Mouse (Mus musculus) forebrain, postnatal 0 days (tissue): ENCODE results near the gene Zp3. TPM values are rescaled to one million over a fixed set of nuclear protein-coding genes. Genes with fewer than 3 reads are reported as not detected.
A peak's percentile ranks its signal among the peaks of the same experiment; 100 is the strongest.

ENCODE experiments used
- ATAC-seq: fragments of 200-750 bp; cut with Nextera tagmentation; 2 replicates; pipeline ENCODE4 v1.8.0; 2017; ENCODE audit warnings: mild to moderate bottlenecking, moderate library complexity
- DNase-seq: peaks from one replicate; pipeline ENCODE4 v3.0.0-alpha.2; 2015
- H3K27ac ChIP-seq: fragments of 300-500 bp; sonication (generic); 2 replicates; pipeline ENCODE4 v1.5.1; 2014; ENCODE audit warnings: low read depth, mild to moderate bottlenecking, antibody characterized with exemption, low read length, moderate library complexity, mixed read lengths
- H3K27me3 ChIP-seq: fragments of 300-500 bp; sonication (generic); 2 replicates; pipeline ENCODE4 v1.6.1; 2014; ENCODE audit warnings: mild to moderate bottlenecking, low read length, mixed read lengths; ENCODE audit not compliant: insufficient read depth
- H3K36me3 ChIP-seq: fragments of 300-500 bp; sonication (generic); 2 replicates; pipeline ENCODE4 v1.6.1; 2014; ENCODE audit warnings: mild to moderate bottlenecking, moderate library complexity; ENCODE audit not compliant: insufficient read depth
- H3K4me1 ChIP-seq: fragments of 300-500 bp; sonication (generic); 2 replicates; pipeline ENCODE4 v1.6.1; 2014; ENCODE audit warnings: antibody characterized with exemption; ENCODE audit not compliant: insufficient read depth
- H3K4me2 ChIP-seq: fragments of 300-500 bp; sonication (generic); 2 replicates; pipeline ENCODE4 v1.6.1; 2014; ENCODE audit warnings: low read depth, mild to moderate bottlenecking, moderate library complexity
- H3K4me3 ChIP-seq: fragments of 300-500 bp; sonication (generic); 2 replicates; pipeline ENCODE4 v1.5.1; 2014; ENCODE audit warnings: low read depth, low read length, mixed read lengths
- H3K9ac ChIP-seq: fragments of 300-500 bp; sonication (generic); 2 replicates; pipeline ENCODE4 v1.6.1; 2014; ENCODE audit warnings: mild to moderate bottlenecking
- H3K9me3 ChIP-seq: fragments of 300-500 bp; sonication (generic); 2 replicates; pipeline ENCODE4 v1.6.1; 2016; ENCODE audit warnings: low read length
- CTCF ChIP-seq: sonication (generic); IDR thresholded peaks from 2 replicates; pipeline ENCODE4 v1.5.1; 2016; ENCODE audit warnings: antibody characterized with exemption, control low read depth, low read depth
- WGBS: fragments of 180-500 bp; shearing (Covaris S2); extraction: QIAGEN DNeasy Blood & Tissue Kit; methylation state at CpG from one replicate; pipeline ENCODE4 v1.1.7; 2014; 5-methylcytosine and 5-hydroxymethylcytosine counted together
- polyA plus RNA-seq: library from polyadenylated mRNA; unstranded; fragments of >200 nt; fragmentation: Nextera tagmentation; extraction: Ambion mirVana; gene quantifications from 2 replicates; pipeline ENCODE4 v1.2.1, GENCODE M21; 2015
- total RNA-seq: library from RNA; depleted of rRNA; stranded (reverse); fragments of >200 nt; gene quantifications from 2 replicates; pipeline ENCODE4 v1.2.3, GENCODE M21; 2014

The Zp3 gene
- total and polyA plus RNA-seq, 2 experiments from 2014 or later = 0.14 to 0.23 TPM

- TF ChIP-seq CTCF = no peak
- no peak overlapping the region for H3K27ac ChIP-seq
- 40% methylated on average over 10 of the region's 10 CpGs for WGBS
Measured at GRCm38 (mm10) chr5:136016014-136016876, 36.3 kb downstream of the Zp3 start.

GRCm38 (mm10) chr5:136017262-136017661 is 37.4 kb downstream of the Zp3 start:
- peak; percentile 25; the same call in 1 of the 2 replicates for ATAC-seq
- H3K9me3 ChIP-seq = no peaks in the 10 kb centered on the region
- H3K4me3 ChIP-seq = no peak overlapping the region
- H3K27me3 ChIP-seq = no peaks in the 10 kb centered on the region
- no peaks in the 10 kb centered on the region for H3K4me1 ChIP-seq
- H3K27ac ChIP-seq = no peak overlapping the region
- H3K4me2 ChIP-seq = no peak overlapping the region
- WGBS = 59% methylated on average over 6 of the region's 6 CpGs
- no peak for TF ChIP-seq CTCF
- peaks cover 31% of the 10 kb centered on the region for H3K36me3 ChIP-seq
- no peak overlapping the region for H3K9ac ChIP-seq
- no peak for DNase-seq

More at GRCm38 (mm10) chr5:136016014-136016876, 36.3 kb downstream of the Zp3 start:
- H3K27me3 ChIP-seq = no peaks in the 10 kb centered on the region
- no peaks in the 10 kb centered on the region for H3K9me3 ChIP-seq
- DNase-seq (peak; percentile 13), ATAC-seq (no peak)
- H3K4me1 ChIP-seq = no peaks in the 10 kb centered on the region
- no peak overlapping the region for H3K9ac ChIP-seq
- H3K4me3 ChIP-seq = no peak overlapping the region
- peaks cover 33% of the 10 kb centered on the region for H3K36me3 ChIP-seq
- H3K4me2 ChIP-seq = no peak overlapping the region

GRCm38 (mm10) chr5:136018726-136019125 is 38.8 kb downstream of the Zp3 start:
- no peak for DNase-seq
- ATAC-seq = no peak
- Histone ChIP-seq H3K4me1 (no peaks in the 10 kb centered on the region), H3K36me3 (peaks cover 24% of the 10 kb centered on the region), H3K4me2 (no peak overlapping the region), H3K27ac (no peak overlapping the region), H3K9me3 (no peaks in the 10 kb centered on the region), H3K9ac (no peak overlapping the region), H3K4me3 (no peak overlapping the region), H3K27me3 (no peaks in the 10 kb centered on the region)
- no peak for TF ChIP-seq CTCF
- 88% methylated on average over 2 of the region's 2 CpGs for WGBS

GRCm38 (mm10) chr5:136019907-136020306 is 40.0 kb downstream of the Zp3 start:
- Histone ChIP-seq H3K27me3 (no peaks in the 10 kb centered on the region), H3K27ac (no peak overlapping the region), H3K4me3 (no peak overlapping the region), H3K4me2 (no peak overlapping the region), H3K9ac (no peak overlapping the region), H3K36me3 (peaks cover 29% of the 10 kb centered on the region), H3K4me1 (no peaks in the 10 kb centered on the region), H3K9me3 (no peaks in the 10 kb centered on the region)
- TF ChIP-seq CTCF = no peak
- 45% methylated on average over 1 of the region's 1 CpGs for WGBS
- no peak for DNase-seq
- ATAC-seq = no peak

GRCm38 (mm10) chr5:136025712-136026111 is 45.8 kb downstream of the Zp3 start:
- Histone ChIP-seq H3K4me3 (no peak overlapping the region), H3K27me3 (no peaks in the 10 kb centered on the region), H3K4me2 (no peak overlapping the region), H3K9ac (no peak overlapping the region), H3K27ac (no peak overlapping the region), H3K4me1 (no peaks in the 10 kb centered on the region), H3K9me3 (no peaks in the 10 kb centered on the region), H3K36me3 (peaks cover 51% of the 10 kb centered on the region)
- WGBS = 82% methylated on average over 3 of the region's 3 CpGs
- DNase-seq (no peak), ATAC-seq (no peak)
- no peak for TF ChIP-seq CTCF

GRCm38 (mm10) chr5:136026859-136027258 is 47.0 kb downstream of the Zp3 start:
- H3K4me3 ChIP-seq = no peak overlapping the region
- H3K27me3 ChIP-seq = no peaks in the 10 kb centered on the region
- H3K4me1 ChIP-seq = no peaks in the 10 kb centered on the region
- H3K27ac ChIP-seq = no peak overlapping the region
- H3K4me2 ChIP-seq = no peak overlapping the region
- DNase-seq = no peak
- 83% methylated on average over 9 of the region's 9 CpGs for WGBS
- H3K9me3 ChIP-seq = no peaks in the 10 kb centered on the region
- no peak overlapping the region for H3K9ac ChIP-seq
- ATAC-seq = no peak
- no peak for TF ChIP-seq CTCF
- peaks cover 55% of the 10 kb centered on the region for H3K36me3 ChIP-seq

- H3K9me3 ChIP-seq = no peaks in the 10 kb centered on the region
- H3K4me2 ChIP-seq = no peak overlapping the region
- no peak for TF ChIP-seq CTCF
- ATAC-seq (no peak), DNase-seq (no peak)
- no peaks in the 10 kb centered on the region for H3K27me3 ChIP-seq
- no peak overlapping the region for H3K9ac ChIP-seq
- peaks cover 64% of the 10 kb centered on the region for H3K36me3 ChIP-seq
- 71% methylated on average over 11 of the region's 11 CpGs for WGBS
- no peaks in the 10 kb centered on the region for H3K4me1 ChIP-seq
- no peak overlapping the region for H3K27ac ChIP-seq
- no peak overlapping the region for H3K4me3 ChIP-seq
Measured at GRCm38 (mm10) chr5:136027612-136028311, 47.9 kb downstream of the Zp3 start.
